Mouse (Mus musculus) central nervous system, embryonic 14 days (tissue): ENCODE data around the gene Atp13a3. TPM values are rescaled to one million over a fixed set of nuclear protein-coding genes. Genes with fewer than 3 reads are reported as not detected.

Experiments
- polyA plus RNA-seq: library from polyadenylated mRNA; depleted of rRNA; stranded (reverse); fragments of >200 nt; gene quantifications from 2 replicates; pipeline ENCODE4 v1.2.3, GENCODE M21; 2012; rRNA removed

The Atp13a3 gene
- 28.3 and 30.0 TPM in 2 replicates for polyA plus RNA-seq

DNA sequence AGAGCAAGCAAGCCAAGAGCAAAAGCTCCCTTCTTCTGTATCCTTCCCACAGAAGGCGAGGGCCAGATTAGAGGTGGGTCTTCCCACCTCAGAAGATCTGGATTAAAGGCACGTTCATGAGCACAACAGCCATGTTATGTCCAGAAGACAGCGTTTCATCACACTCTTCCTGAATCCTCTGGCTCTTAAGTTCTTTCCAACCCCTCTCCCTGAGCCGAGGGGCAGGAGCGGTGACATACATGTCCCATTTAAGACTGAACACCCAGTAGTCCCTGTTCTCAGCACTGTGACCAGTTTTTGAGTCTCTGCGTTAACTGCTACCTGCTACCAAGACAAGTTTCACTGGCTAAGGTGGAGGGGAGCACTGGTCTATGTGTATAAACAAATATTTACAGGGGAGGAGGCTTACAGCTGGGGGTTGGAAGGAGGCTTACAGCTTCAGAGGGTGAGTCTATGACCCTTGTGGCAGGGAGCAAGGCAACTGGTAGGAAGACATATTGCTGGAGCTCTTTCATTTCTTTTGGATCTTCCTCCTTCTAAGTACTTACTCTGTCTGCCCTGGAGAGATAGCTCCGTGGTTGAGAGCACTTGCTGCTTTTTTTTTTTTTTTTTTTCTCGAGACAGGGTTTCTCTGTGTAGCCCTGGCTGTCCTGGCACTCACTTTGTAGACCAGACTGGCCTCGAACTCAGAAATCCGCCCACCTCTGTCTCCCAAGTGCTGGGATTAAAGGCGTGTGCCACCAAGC is at the start of gene Atp13a3:
Gene Atp13a3 (minus strand): TSS at position 51 of the 746 bp plus-strand sequence.

DNA sequence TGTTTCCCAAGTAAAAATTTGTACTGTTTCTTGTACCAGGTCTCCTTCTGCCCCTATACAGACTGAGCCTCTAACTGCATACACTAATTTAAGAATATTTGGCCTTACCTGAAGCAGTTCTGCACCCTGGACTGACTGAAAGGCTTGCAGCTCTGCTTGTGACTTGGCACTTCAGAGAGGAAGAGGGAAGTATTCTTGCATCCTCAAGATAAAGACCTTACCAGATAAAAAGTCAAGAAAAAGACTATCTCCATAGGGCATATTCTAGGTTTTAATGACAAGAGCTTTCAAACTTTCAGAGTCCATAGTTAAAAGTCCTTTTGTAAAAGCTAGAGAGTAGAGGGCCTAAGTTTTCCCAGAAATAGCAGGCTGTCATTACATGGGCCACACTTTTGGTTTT is 95.1 kb downstream of the Atp13a3 start, which contains the start of gene Gp5:
Gene Gp5 (minus strand): TSS at position 133 of the 400 bp plus-strand sequence.

DNA sequence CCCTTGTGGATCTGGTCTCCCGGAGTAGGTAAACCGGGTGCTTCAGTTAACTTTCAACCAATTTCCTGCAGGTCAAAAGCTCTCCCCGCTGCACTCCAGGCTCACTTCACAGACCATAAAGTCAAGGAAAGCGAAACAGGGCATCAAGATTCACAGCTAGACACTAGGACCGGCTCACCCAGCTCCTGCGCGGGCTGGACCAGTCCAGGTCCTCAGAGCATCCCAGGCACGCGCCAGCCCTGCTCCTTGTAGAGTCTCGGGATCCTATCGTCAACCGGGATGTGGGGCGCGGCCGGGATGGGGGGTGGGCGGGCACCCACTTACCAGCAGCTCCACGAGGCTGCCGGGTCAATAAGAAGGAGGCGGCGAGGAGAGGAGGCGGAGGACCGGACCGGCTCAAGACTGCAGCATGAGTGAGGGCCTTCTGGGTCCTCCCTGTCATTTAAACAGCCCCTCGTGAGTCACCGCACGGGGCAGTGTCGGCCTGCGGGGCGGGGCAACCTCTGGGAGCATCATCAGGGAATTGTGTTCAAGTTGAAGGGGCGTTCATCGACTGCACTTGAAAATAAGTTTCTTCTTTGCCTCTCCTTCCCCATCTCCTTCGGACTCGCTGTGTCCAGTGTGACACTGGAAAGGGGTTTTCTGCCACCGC is 122.8 kb downstream of the Atp13a3 start, which contains the start of gene Lrrc15:
Gene Lrrc15 (minus strand): TSS at position 413 of the 652 bp plus-strand sequence.

DNA sequence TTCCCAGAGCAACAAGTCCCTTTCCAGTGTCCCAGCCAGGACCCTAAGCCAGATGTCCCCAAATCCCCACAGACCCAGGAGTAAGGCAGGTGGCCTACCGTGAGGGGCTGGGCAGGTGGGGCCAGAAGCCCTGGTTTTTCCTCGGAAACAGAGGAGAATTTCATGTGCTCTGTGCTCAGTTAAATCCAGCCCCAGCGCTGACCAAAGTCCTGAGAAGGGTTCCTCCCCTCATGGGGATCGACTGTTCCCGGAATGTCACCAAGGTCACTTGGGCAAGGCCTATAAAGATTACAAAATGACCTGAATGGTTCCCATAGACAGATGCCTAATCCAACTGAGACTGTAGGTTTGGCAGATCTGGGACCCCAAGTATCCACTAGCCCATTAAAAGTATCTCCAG is 138.4 kb downstream of the Atp13a3 start, which contains the start of gene Cpn2:
Gene Cpn2 (minus strand): TSS at position 141 of the 400 bp plus-strand sequence.

Other genes with a start within 250 kb of the Atp13a3 start
- 0.01 TPM in 1 of 2 replicates, not detected in the other for gene Cpn2, start 138.5 kb downstream of the Atp13a3 start, polyA plus RNA-seq
- gene Lrrc15, start 122.7 kb downstream of the Atp13a3 start, polyA plus RNA-seq: 0.32 and 0.48 TPM in 2 replicates
- gene Gp5, start 95.2 kb downstream of the Atp13a3 start, polyA plus RNA-seq: 0.29 and 0.54 TPM in 2 replicates
- 105 and 124 TPM in 2 replicates for gene Tmem44, start 144.9 kb upstream of the Atp13a3 start, polyA plus RNA-seq
- 33.3 and 34.8 TPM in 2 replicates for gene Lsg1, start 181.6 kb upstream of the Atp13a3 start, polyA plus RNA-seq
- gene Fam43a, start 193.7 kb upstream of the Atp13a3 start, polyA plus RNA-seq: 9.5 and 11.5 TPM in 2 replicates